Mouse (Mus musculus) olfactory bulb, adult 2 months (tissue): ENCODE data around the gene Tprkb. TPM values are rescaled to one million over a fixed set of nuclear protein-coding genes. Genes with fewer than 3 reads are reported as not detected.
"Not testable (repeated sequence)": the region's sequence is repeated elsewhere in the genome, so short reads cannot be mapped to it uniquely, and the experiment has no call there.

Experiments
- H3K27ac ChIP-seq: fragments of 200-500 bp; 2 replicates; pipeline ENCODE4 v1.5.1; 2012; ENCODE audit warnings: low read depth, low read length; ENCODE audit not compliant: insufficient read depth
- H3K4me1 ChIP-seq: fragments of 200-500 bp; 2 replicates; pipeline ENCODE4 v1.6.1; 2012; ENCODE audit warnings: low read length; ENCODE audit not compliant: control insufficient read depth, insufficient read depth
- H3K4me3 ChIP-seq: fragments of 200-500 bp; 2 replicates; pipeline ENCODE4 v1.5.1; 2012; ENCODE audit warnings: mild to moderate bottlenecking, low read depth, low read length, moderate library complexity; ENCODE audit not compliant: insufficient read depth
- CTCF ChIP-seq: fragments of 200-500 bp; IDR thresholded peaks from 2 replicates; pipeline ENCODE4 v1.5.1; 2012; ENCODE audit warnings: low read depth, mild to moderate bottlenecking, low read length, moderate library complexity; ENCODE audit not compliant: insufficient read depth
- POLR2A ChIP-seq: fragments of 200-500 bp; IDR thresholded peaks from 2 replicates; pipeline ENCODE4 v1.6.1; 2012; ENCODE audit warnings: mild to moderate bottlenecking, low read depth, low read length, moderate library complexity; ENCODE audit not compliant: insufficient read depth
- WGBS: fragments of 180-500 bp; shearing (Covaris S2); methylation state at CpG from one replicate; pipeline ENCODE4 v1.1.7; 2018; 5-methylcytosine and 5-hydroxymethylcytosine counted together
- polyA plus RNA-seq: library from polyadenylated mRNA; stranded (reverse); fragments of >200 nt; gene quantifications from 2 replicates; pipeline ENCODE4 v1.2.4, GENCODE M21; 2012; ENCODE audit warnings: low replicate concordance; ENCODE audit not compliant: missing spikeins, insufficient read depth, insufficient read length

The Tprkb gene
- polyA plus RNA-seq, 1 experiment: not detected

- TF ChIP-seq POLR2A: no peak
- 87% methylated on average over 4 of the region's 4 CpGs for WGBS
- no peak overlapping the region for H3K4me3 ChIP-seq
- H3K4me1 ChIP-seq: peaks cover 2% of the 10 kb centered on the region; the same call in 1 of the 2 replicates
- H3K27ac ChIP-seq: no peak overlapping the region
Measured at GRCm38 (mm10) chr6:85966686-85967085, 55.0 kb downstream of the Tprkb start.

- Histone ChIP-seq H3K4me1 (peaks cover 5% of the 10 kb centered on the region), H3K27ac (peak overlapping the region; percentile 43; the same call in 1 of the 2 replicates), H3K4me3 (no peak overlapping the region)
- TF ChIP-seq CTCF (no peak), POLR2A (no peak)
- 37% methylated on average over 2 of the region's 2 CpGs for WGBS
Measured at GRCm38 (mm10) chr6:85969889-85970288, 58.2 kb downstream of the Tprkb start.

- TF ChIP-seq POLR2A (no peak), CTCF (no peak)
- Histone ChIP-seq H3K27ac (no peak overlapping the region), H3K4me3 (no peak overlapping the region), H3K4me1 (peaks cover 5% of the 10 kb centered on the region)
- WGBS: 85% methylated on average over 3 of the region's 3 CpGs
Measured at GRCm38 (mm10) chr6:85972699-85973098, 61.0 kb downstream of the Tprkb start.

GRCm38 (mm10) chr6:85973336-85973735 is 61.7 kb downstream of the Tprkb start:
- TF ChIP-seq POLR2A (no peak), CTCF (no peak)
- no peak overlapping the region for H3K27ac ChIP-seq
- 53% methylated on average over 3 of the region's 3 CpGs for WGBS
- H3K4me3 ChIP-seq: no peak overlapping the region
- H3K4me1 ChIP-seq: peaks cover 5% of the 10 kb centered on the region

- peaks cover 5% of the 10 kb centered on the region for H3K4me1 ChIP-seq
- 78% methylated on average over 10 of the region's 10 CpGs for WGBS
- no peak overlapping the region for H3K4me3 ChIP-seq
- TF ChIP-seq POLR2A: no peak
- TF ChIP-seq CTCF: no peak
- no peak overlapping the region for H3K27ac ChIP-seq
Measured at GRCm38 (mm10) chr6:85974941-85975617, 63.4 kb downstream of the Tprkb start.

- no peak overlapping the region for H3K4me3 ChIP-seq
- H3K4me1 ChIP-seq: peaks cover 3% of the 10 kb centered on the region
- H3K27ac ChIP-seq: no peak overlapping the region
- 98% methylated on average over 1 of the region's 1 CpGs for WGBS
- TF ChIP-seq CTCF (no peak), POLR2A (no peak)
Measured at GRCm38 (mm10) chr6:85975761-85976160, 64.1 kb downstream of the Tprkb start.

- 89% methylated on average over 5 of the region's 5 CpGs for WGBS
- no peak for TF ChIP-seq POLR2A
- no peak for TF ChIP-seq CTCF
- H3K27ac ChIP-seq: no peak overlapping the region
- H3K4me1 ChIP-seq: peaks cover 3% of the 10 kb centered on the region
- H3K4me3 ChIP-seq: no peak overlapping the region
Measured at GRCm38 (mm10) chr6:85976242-85976641, 64.6 kb downstream of the Tprkb start.

GRCm38 (mm10) chr6:85978736-85979135 is 67.1 kb downstream of the Tprkb start:
- WGBS: 72% methylated on average over 4 of the region's 4 CpGs
- not testable (repeated sequence) for H3K4me1 ChIP-seq, H3K27ac ChIP-seq, H3K4me3 ChIP-seq

Other genes starting within 250 kb of the Tprkb start
- not detected in 2 replicates for gene Nat8f7, start 198.7 kb upstream of the Tprkb start, polyA plus RNA-seq
- not detected in 2 replicates for gene Nat8f3, start 146.1 kb upstream of the Tprkb start, polyA plus RNA-seq
- not detected in 2 replicates for gene Nat8f6, start 90.9 kb upstream of the Tprkb start, polyA plus RNA-seq
- not detected in 2 replicates for gene Nat8f5, start 90.9 kb upstream of the Tprkb start, polyA plus RNA-seq
- not detected in 2 replicates for gene Nat8, start 79.8 kb upstream of the Tprkb start, polyA plus RNA-seq
- not detected in 2 replicates for gene Nat8f2, start 42.7 kb upstream of the Tprkb start, polyA plus RNA-seq
- gene Nat8f4, start 7.0 kb upstream of the Tprkb start, polyA plus RNA-seq: not detected in 2 replicates
- not detected in 2 replicates for gene Nat8f1, start 3.8 kb downstream of the Tprkb start, polyA plus RNA-seq
- 707 TPM in 1 of 2 replicates, not detected in the other for gene Dusp11, start 49.8 kb downstream of the Tprkb start, polyA plus RNA-seq
- not detected in 2 replicates for gene Figla, start 104.3 kb downstream of the Tprkb start, polyA plus RNA-seq
- 39.6 TPM in 1 of 2 replicates, not detected in the other for gene Add2, start 116.8 kb downstream of the Tprkb start, polyA plus RNA-seq